Mouse (Mus musculus): ENCODE measurements around the gene Tcf23. TPM values are rescaled to one million over a fixed set of nuclear protein-coding genes. Genes with fewer than 3 reads are reported as not detected.

Gene Tcf23
- polyA plus RNA-seq, 1 experiment from 2014 or later, result not detected

DNA sequence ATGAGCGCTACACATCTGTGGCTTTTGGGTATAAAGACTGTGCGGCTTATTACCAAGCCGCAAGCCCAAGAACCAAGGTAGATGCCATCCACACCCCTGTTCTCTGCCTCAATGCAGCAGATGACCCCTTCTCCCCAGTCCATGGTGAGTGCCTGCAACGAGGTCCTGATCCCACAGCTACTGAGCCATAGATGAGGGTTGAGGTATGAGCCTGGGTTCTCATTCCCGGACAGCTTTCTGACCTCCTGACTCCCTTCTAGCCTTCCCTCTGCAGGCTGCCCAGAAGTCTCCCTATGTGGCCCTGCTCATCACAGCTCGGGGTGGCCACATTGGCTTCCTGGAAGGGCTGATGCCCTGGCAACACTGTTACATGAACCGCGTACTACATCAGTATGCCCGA is 13.9 kb upstream of the Tcf23 start:
- no peak overlapping the region for H3K9ac ChIP-seq (ENCODE audit: low read depth, low read length)
- peaks cover 37% of the 10 kb centered on the region for H3K36me3 ChIP-seq (ENCODE audit: control insufficient read depth, insufficient read depth, low read length)
- no peak overlapping the region for H3K27ac ChIP-seq (ENCODE audit: low read length)
- ATAC-seq, result no peak
- no peak overlapping the region for H3K4me3 ChIP-seq (ENCODE audit: low read depth, low read length)
- no peaks in the 10 kb centered on the region for H3K27me3 ChIP-seq (ENCODE audit: control insufficient read depth, insufficient read depth, low read depth, low read length)
- no peak overlapping the region for H3K4me2 ChIP-seq (ENCODE audit: low read length)
- peaks cover 32% of the 10 kb centered on the region for H3K4me1 ChIP-seq (ENCODE audit: control insufficient read depth, insufficient read depth, low read length)
- WGBS, result 95% methylated on average over 9 of the region's 9 CpGs
- H3K9me3 ChIP-seq (replicated peaks; ENCODE audit: control insufficient read depth, low read length, poor library complexity, severe bottlenecking), result no peaks in the 10 kb centered on the region

- Histone ChIP-seq H3K9me3 (replicated peaks; ENCODE audit: control insufficient read depth, low read length, poor library complexity, severe bottlenecking) (no peaks in the 10 kb centered on the region), H3K4me2 (ENCODE audit: low read length) (no peak overlapping the region), H3K4me1 (ENCODE audit: control insufficient read depth, insufficient read depth, low read length) (peaks cover 29% of the 10 kb centered on the region), H3K27ac (ENCODE audit: low read length) (no peak overlapping the region), H3K4me3 (ENCODE audit: low read depth, low read length) (no peak overlapping the region), H3K27me3 (ENCODE audit: control insufficient read depth, insufficient read depth, low read depth, low read length) (no peaks in the 10 kb centered on the region), H3K36me3 (ENCODE audit: control insufficient read depth, insufficient read depth, low read length) (peaks cover 37% of the 10 kb centered on the region), H3K9ac (ENCODE audit: low read depth, low read length) (no peak overlapping the region)
- ATAC-seq, result no peak
- 95% methylated on average over 6 of the region's 6 CpGs for WGBS
These were observed 12.7 kb upstream of the Tcf23 start for GRCm38 (mm10) chr5:30955751-30956150.

DNA sequence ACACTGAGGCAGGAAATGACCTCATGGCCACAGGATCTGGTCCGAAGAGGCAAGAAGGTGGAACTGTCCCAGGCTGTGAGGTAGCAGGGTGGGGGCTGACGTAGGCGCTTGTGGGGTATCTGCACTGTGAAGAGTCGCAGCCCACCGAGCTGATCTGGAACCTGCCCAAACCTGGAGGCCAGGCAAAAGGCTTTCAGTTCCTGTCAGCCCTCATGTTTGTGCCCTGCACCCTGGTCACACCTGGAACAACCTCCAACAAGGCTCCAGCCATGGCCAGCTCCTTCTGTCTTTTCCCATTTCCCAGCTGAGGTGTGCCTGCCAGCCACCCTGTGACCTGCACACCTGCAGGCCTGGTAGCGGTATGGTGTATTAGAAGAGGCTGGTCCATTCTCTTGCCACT is 10.6 kb upstream of the Tcf23 start:
- 0 out of 2 replicates have a peak overlapping the region, but pooled peaks have one; percentile 7 for H3K9ac ChIP-seq (ENCODE audit: low read depth, low read length)
- no peaks in the 10 kb centered on the region for H3K27me3 ChIP-seq (ENCODE audit: control insufficient read depth, insufficient read depth, low read depth, low read length)
- peak overlapping the region; percentile 17 for H3K4me2 ChIP-seq (ENCODE audit: low read length)
- no peak overlapping the region for H3K27ac ChIP-seq (ENCODE audit: low read length)
- ATAC-seq, result no peak
- H3K4me3 ChIP-seq (ENCODE audit: low read depth, low read length), result no peak overlapping the region
- H3K4me1 ChIP-seq (ENCODE audit: control insufficient read depth, insufficient read depth, low read length), result peaks cover 26% of the 10 kb centered on the region
- H3K36me3 ChIP-seq (ENCODE audit: control insufficient read depth, insufficient read depth, low read length), result peaks cover 35% of the 10 kb centered on the region
- no peaks in the 10 kb centered on the region for H3K9me3 ChIP-seq (replicated peaks; ENCODE audit: control insufficient read depth, low read length, poor library complexity, severe bottlenecking)
- 94% methylated on average over 6 of the region's 6 CpGs for WGBS

- Histone ChIP-seq H3K27me3 (ENCODE audit: control insufficient read depth, insufficient read depth, low read depth, low read length) (0 out of 2 replicates have a peak, but pooled peaks cover 3% of the 10 kb centered on the region), H3K4me2 (ENCODE audit: low read length) (peak overlapping the region; percentile 97), H3K9ac (ENCODE audit: low read depth, low read length) (peak overlapping the region; percentile 93), H3K4me1 (ENCODE audit: control insufficient read depth, insufficient read depth, low read length) (peaks cover 26% of the 10 kb centered on the region), H3K36me3 (ENCODE audit: control insufficient read depth, insufficient read depth, low read length) (peaks cover 22% of the 10 kb centered on the region), H3K9me3 (replicated peaks; ENCODE audit: control insufficient read depth, low read length, poor library complexity, severe bottlenecking) (no peaks in the 10 kb centered on the region), H3K4me3 (ENCODE audit: low read depth, low read length) (peak overlapping the region; percentile 85), H3K27ac (ENCODE audit: low read length) (peak overlapping the region; percentile 89)
- ATAC-seq, result no peak
- WGBS, result 36% methylated on average over 19 of the region's 19 CpGs
These were observed 9.1 kb upstream of the Tcf23 start for GRCm38 (mm10) chr5:30959198-30959854.

DNA sequence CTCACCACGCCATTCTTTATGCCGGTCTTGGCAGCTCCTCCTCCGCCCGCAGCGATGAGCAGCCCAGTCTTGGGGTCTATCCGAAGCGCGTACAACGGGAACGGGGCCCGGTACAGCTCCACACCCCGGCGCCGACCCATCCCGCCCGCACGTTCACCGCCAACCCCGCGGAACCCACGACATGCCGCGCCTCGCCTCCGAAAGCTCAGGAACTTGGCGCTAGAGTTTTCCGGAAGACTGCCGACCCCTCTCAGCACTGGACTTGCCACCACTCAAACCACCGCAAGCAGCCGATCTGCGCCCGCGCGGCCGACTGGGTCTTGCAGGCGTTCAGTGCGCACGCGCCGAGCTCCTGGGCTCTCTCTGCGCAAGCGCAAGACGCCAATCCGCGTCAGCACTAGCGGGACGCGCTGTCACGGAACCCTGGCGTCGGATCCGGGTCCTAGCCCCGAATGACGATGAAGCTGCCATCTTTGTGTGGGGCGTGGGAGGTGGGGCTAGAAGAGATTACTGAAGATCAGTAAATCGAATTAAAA is 8.4 kb upstream of the Tcf23 start, which contains the start of gene Preb:
Preb (minus strand) TSS at position 396 of the 536 bp plus-strand sequence.
- H3K9me3 ChIP-seq (replicated peaks; ENCODE audit: control insufficient read depth, low read length, poor library complexity, severe bottlenecking), result no peaks in the 10 kb centered on the region
- WGBS, result under 1% methylated on average over 56 of the region's 56 CpGs

DNA sequence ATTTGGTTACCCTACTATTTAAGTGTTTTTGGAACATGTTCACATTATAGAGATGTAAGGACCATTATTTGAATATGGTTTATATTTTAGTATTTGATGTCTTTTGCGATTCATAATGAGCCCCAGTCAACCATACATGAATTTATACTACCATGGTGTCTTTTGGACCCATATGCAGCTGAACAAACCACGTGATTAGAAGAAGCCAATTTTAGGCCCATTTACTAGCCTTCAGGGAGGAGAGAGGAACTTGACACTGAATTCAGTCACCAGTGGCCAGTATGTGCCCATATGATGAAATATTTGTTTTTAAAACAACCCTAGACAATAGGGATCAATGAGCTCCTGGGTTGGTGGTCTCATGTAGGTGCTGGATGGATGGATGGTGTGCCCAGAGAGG is 7.6 kb upstream of the Tcf23 start:
- Histone ChIP-seq H3K9ac (ENCODE audit: low read depth, low read length) (no peak overlapping the region; the same call in 1 of the 2 replicates), H3K4me1 (ENCODE audit: control insufficient read depth, insufficient read depth, low read length) (peaks cover 26% of the 10 kb centered on the region), H3K27me3 (ENCODE audit: control insufficient read depth, insufficient read depth, low read depth, low read length) (0 out of 2 replicates have a peak, but pooled peaks cover 3% of the 10 kb centered on the region), H3K4me3 (ENCODE audit: low read depth, low read length) (no peak overlapping the region), H3K36me3 (ENCODE audit: control insufficient read depth, insufficient read depth, low read length) (peaks cover 8% of the 10 kb centered on the region), H3K4me2 (ENCODE audit: low read length) (peak overlapping the region; percentile 59), H3K27ac (ENCODE audit: low read length) (no peak overlapping the region), H3K9me3 (replicated peaks; ENCODE audit: control insufficient read depth, low read length, poor library complexity, severe bottlenecking) (no peaks in the 10 kb centered on the region)
- ATAC-seq, result no peak
- WGBS, result 87% methylated on average over 2 of the region's 2 CpGs

More for the DNA sequence above, 8.4 kb upstream of the Tcf23 start, which contains the start of gene Preb:
- peak within 1 kb of the TSS; percentile 97 for H3K4me2 ChIP-seq (ENCODE audit: low read length)
- H3K4me3 ChIP-seq (ENCODE audit: low read depth, low read length), result peak within 1 kb of the TSS; percentile 85
- H3K4me1 ChIP-seq (ENCODE audit: control insufficient read depth, insufficient read depth, low read length), result peaks cover 26% of the 10 kb centered on the region
- H3K27ac ChIP-seq (ENCODE audit: low read length), result peak within 1 kb of the TSS; percentile 89
- H3K36me3 ChIP-seq (ENCODE audit: control insufficient read depth, insufficient read depth, low read length), result peaks cover 15% of the 10 kb centered on the region
- peak; percentile 96 for ATAC-seq
- peak within 1 kb of the TSS; percentile 93 for H3K9ac ChIP-seq (ENCODE audit: low read depth, low read length)
- H3K27me3 ChIP-seq (ENCODE audit: control insufficient read depth, insufficient read depth, low read depth, low read length), result 0 out of 2 replicates have a peak, but pooled peaks cover 3% of the 10 kb centered on the region

- H3K9ac ChIP-seq (ENCODE audit: low read depth, low read length), result no peak overlapping the region
- H3K27me3 ChIP-seq (ENCODE audit: control insufficient read depth, insufficient read depth, low read depth, low read length), result 0 out of 2 replicates have a peak, but pooled peaks cover 3% of the 10 kb centered on the region
- peaks cover 5% of the 10 kb centered on the region for H3K36me3 ChIP-seq (ENCODE audit: control insufficient read depth, insufficient read depth, low read length)
- H3K4me2 ChIP-seq (ENCODE audit: low read length), result no peak overlapping the region
- peaks cover 26% of the 10 kb centered on the region for H3K4me1 ChIP-seq (ENCODE audit: control insufficient read depth, insufficient read depth, low read length)
- WGBS, result 78% methylated on average over 10 of the region's 10 CpGs
- no peak for ATAC-seq
- no peaks in the 10 kb centered on the region for H3K9me3 ChIP-seq (replicated peaks; ENCODE audit: control insufficient read depth, low read length, poor library complexity, severe bottlenecking)
- no peak overlapping the region for H3K27ac ChIP-seq (ENCODE audit: low read length)
- H3K4me3 ChIP-seq (ENCODE audit: low read depth, low read length), result no peak overlapping the region
These were observed 6.6 kb upstream of the Tcf23 start for GRCm38 (mm10) chr5:30961545-30962505.

DNA sequence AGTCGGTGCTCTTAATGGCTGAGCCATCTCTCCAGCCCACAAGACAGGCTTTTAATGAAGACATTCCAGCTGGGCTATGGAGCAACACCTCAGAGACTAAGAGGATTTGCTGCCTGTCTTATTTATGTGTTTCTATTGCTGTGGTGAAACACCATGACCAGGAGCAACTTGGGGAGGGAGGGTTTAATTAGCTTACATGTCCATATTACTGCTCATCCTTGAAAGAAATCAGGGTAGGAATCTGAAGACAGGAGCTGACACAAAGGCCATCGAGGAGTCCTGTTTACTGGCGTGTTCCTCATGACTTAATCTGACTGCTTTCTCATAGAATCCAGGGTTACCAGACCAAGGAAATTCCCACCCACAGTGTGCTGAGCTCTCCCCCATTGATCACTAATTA is 4.5 kb upstream of the Tcf23 start:
- ATAC-seq, result no peak

More for the DNA sequence above, 4.5 kb upstream of the Tcf23 start:
- H3K9me3 ChIP-seq (replicated peaks; ENCODE audit: control insufficient read depth, low read length, poor library complexity, severe bottlenecking), result no peaks in the 10 kb centered on the region
- no peak overlapping the region for H3K4me3 ChIP-seq (ENCODE audit: low read depth, low read length)
- H3K4me1 ChIP-seq (ENCODE audit: control insufficient read depth, insufficient read depth, low read length), result peaks cover 9% of the 10 kb centered on the region
- H3K36me3 ChIP-seq (ENCODE audit: control insufficient read depth, insufficient read depth, low read length), result no peaks in the 10 kb centered on the region
- 33% methylated on average over 3 of the region's 3 CpGs for WGBS
- 0 out of 2 replicates have a peak, but pooled peaks cover 3% of the 10 kb centered on the region for H3K27me3 ChIP-seq (ENCODE audit: control insufficient read depth, insufficient read depth, low read depth, low read length)
- H3K4me2 ChIP-seq (ENCODE audit: low read length), result no peak overlapping the region
- H3K27ac ChIP-seq (ENCODE audit: low read length), result no peak overlapping the region
- H3K9ac ChIP-seq (ENCODE audit: low read depth, low read length), result no peak overlapping the region

All from midbrain, embryonic 16.5 days (tissue).